Mouse (Mus musculus) heart, embryonic 11.5 days (tissue): ENCODE results near the gene Mtif2. TPM values are rescaled to one million over a fixed set of nuclear protein-coding genes. Genes with fewer than 3 reads are reported as not detected.

Experiments
- ATAC-seq: fragments of 200-750 bp; cut with Nextera tagmentation; replicated peaks from 2 replicates; pipeline ENCODE4 v1.8.0; 2017; ENCODE audit warnings: moderate library complexity; ENCODE audit not compliant: insufficient number of reproducible peaks, low FRiP score, low TSS enrichment
- H3K27ac ChIP-seq: fragments of 300-500 bp; sonication (generic); 2 replicates; pipeline ENCODE4 v1.5.1; 2014; ENCODE audit warnings: mild to moderate bottlenecking, low read depth, low read length
- H3K27me3 ChIP-seq: fragments of 300-500 bp; sonication (generic); 2 replicates; pipeline ENCODE4 v1.6.1; 2014; ENCODE audit warnings: mild to moderate bottlenecking, low read length, mixed read lengths; ENCODE audit not compliant: control insufficient read depth, insufficient read depth
- H3K36me3 ChIP-seq: fragments of 300-500 bp; sonication (generic); 2 replicates; pipeline ENCODE4 v1.6.1; 2014; ENCODE audit warnings: mild to moderate bottlenecking, low read length, moderate library complexity, mixed read lengths; ENCODE audit not compliant: control insufficient read depth, insufficient read depth
- H3K4me1 ChIP-seq: fragments of 300-500 bp; sonication (generic); 2 replicates; pipeline ENCODE4 v1.6.1; 2014; ENCODE audit warnings: low read length; ENCODE audit not compliant: control insufficient read depth, insufficient read depth
- H3K4me2 ChIP-seq: fragments of 300-500 bp; sonication (generic); 2 replicates; pipeline ENCODE4 v1.6.1; 2014; ENCODE audit warnings: mild to moderate bottlenecking, moderate library complexity
- H3K4me3 ChIP-seq: fragments of 300-500 bp; sonication (generic); 2 replicates; pipeline ENCODE4 v1.5.1; 2014; ENCODE audit warnings: low read depth, low read length
- H3K9ac ChIP-seq: fragments of 300-500 bp; sonication (generic); 2 replicates; pipeline ENCODE4 v1.6.1; 2014; ENCODE audit warnings: mild to moderate bottlenecking, low read depth, low read length, moderate library complexity
- H3K9me3 ChIP-seq: fragments of 300-500 bp; sonication (generic); replicated peaks from 2 replicates; pipeline ENCODE4 v1.6.1; 2016; ENCODE audit warnings: low read length; ENCODE audit not compliant: control insufficient read depth
- polyA plus RNA-seq: library from polyadenylated mRNA; unstranded; fragments of >200 nt; fragmentation: Nextera tagmentation; extraction: Ambion mirVana; gene quantifications from 2 replicates; pipeline ENCODE4 v1.2.1, GENCODE M21; 2014

Mtif2 gene
- polyA plus RNA-seq, 1 experiment from 2014 or later = 33.5 TPM

DNA sequence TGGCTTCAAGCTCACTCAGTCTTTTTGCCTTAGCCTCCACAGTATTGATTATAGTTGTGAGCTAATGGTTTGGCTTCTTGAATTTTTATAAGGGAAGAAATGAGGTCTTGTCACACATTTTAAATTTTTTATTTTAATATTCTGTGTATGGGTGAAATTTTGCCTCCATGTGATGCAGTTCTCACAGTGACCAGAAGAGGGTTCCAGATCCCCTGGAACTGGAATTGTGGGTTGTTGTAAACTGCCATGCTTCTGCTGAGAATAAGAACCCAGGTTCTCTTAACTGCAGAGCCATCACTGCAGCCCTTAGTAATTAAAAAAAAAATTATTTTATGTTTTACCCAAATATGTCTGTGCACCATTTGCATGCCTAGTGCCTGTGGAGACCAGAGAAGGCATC, 53.4 kb downstream of the Mtif2 start:
- Histone ChIP-seq H3K27ac (no peak overlapping the region), H3K4me1 (no peaks in the 10 kb centered on the region), H3K9me3 (no peaks in the 10 kb centered on the region; the same call in 1 of the 2 replicates), H3K27me3 (no peaks in the 10 kb centered on the region), H3K4me3 (no peak overlapping the region), H3K36me3 (no peaks in the 10 kb centered on the region), H3K4me2 (no peak overlapping the region), H3K9ac (no peak overlapping the region)
- ATAC-seq = no peak

Other genes with a start within 250 kb of the Mtif2 start
- 24.9 and 25.0 TPM in 2 replicates for gene Ccdc88a, start 152.8 kb upstream of the Mtif2 start, polyA plus RNA-seq
- 29.1 and 32.8 TPM in 2 replicates for gene Prorsd1, start 11.4 kb upstream of the Mtif2 start, polyA plus RNA-seq
- gene Clhc1, start 21.5 kb downstream of the Mtif2 start, polyA plus RNA-seq = 0.07 and 0.17 TPM in 2 replicates
- gene Rps27a, start 21.7 kb downstream of the Mtif2 start, polyA plus RNA-seq = 813 and 895 TPM in 2 replicates
- 48.5 and 54.2 TPM in 2 replicates for gene Rtn4, start 166.5 kb downstream of the Mtif2 start, polyA plus RNA-seq